Mouse (Mus musculus): ENCODE measurements around the gene Tnnt2.

The Tnnt2 gene

GRCm38 (mm10) chr1:135835716-135836483 is at the start of gene Tnnt2:
Tnnt2 (plus strand) TSS chr1:135836354.
- no peak for DNase-seq (ENCODE audit: low spot score in 2 of 2)

GRCm38 (mm10) chr1:135787799-135788198 is 48.4 kb upstream of the Tnnt2 start:
- peak; percentile 57 to 89 for DNase-seq (ENCODE audit: low spot score in 2 of 2)

GRCm38 (mm10) chr1:135788708-135789107 is 47.4 kb upstream of the Tnnt2 start:
- peak in 1 of 2 experiments; percentile 65 for DNase-seq (ENCODE audit: low spot score in 2 of 2)

- peak; percentile 50 to 87 for DNase-seq (ENCODE audit: low spot score in 2 of 2)
Measured at GRCm38 (mm10) chr1:135789815-135790214, 46.3 kb upstream of the Tnnt2 start.

- DNase-seq (ENCODE audit: low spot score in 2 of 2), result no peak
Measured at GRCm38 (mm10) chr1:135792143-135792939, 43.8 kb upstream of the Tnnt2 start.

GRCm38 (mm10) chr1:135793370-135794215 is 42.6 kb upstream of the Tnnt2 start:
- DNase-seq (ENCODE audit: low spot score in 2 of 2), result no peak

- DNase-seq (ENCODE audit: low spot score in 2 of 2), result no peak
Measured at GRCm38 (mm10) chr1:135794216-135795134, 41.7 kb upstream of the Tnnt2 start.

GRCm38 (mm10) chr1:135798492-135798891 is 37.7 kb upstream of the Tnnt2 start:
- no peak for DNase-seq (ENCODE audit: low spot score in 2 of 2)

- DNase-seq (ENCODE audit: low spot score in 2 of 2), result no peak
Measured at GRCm38 (mm10) chr1:135799109-135799627, 37.0 kb upstream of the Tnnt2 start.

GRCm38 (mm10) chr1:135800192-135800950 is 35.8 kb upstream of the Tnnt2 start:
- DNase-seq (ENCODE audit: low spot score in 2 of 2), result no peak

GRCm38 (mm10) chr1:135807546-135807945 is 28.6 kb upstream of the Tnnt2 start:
- DNase-seq (ENCODE audit: low spot score in 2 of 2), result peak; percentile 31 to 42

- DNase-seq (ENCODE audit: low spot score in 2 of 2), result no peak
Measured at GRCm38 (mm10) chr1:135810180-135810579, 26.0 kb upstream of the Tnnt2 start.

- peak; percentile 83 to 94 for DNase-seq (ENCODE audit: low spot score in 2 of 2)
Measured at GRCm38 (mm10) chr1:135811016-135811646, 25.0 kb upstream of the Tnnt2 start.

GRCm38 (mm10) chr1:135812205-135812604 is 23.9 kb upstream of the Tnnt2 start:
- DNase-seq (ENCODE audit: low spot score in 2 of 2), result no peak

GRCm38 (mm10) chr1:135812618-135813017 is 23.5 kb upstream of the Tnnt2 start:
- no peak for DNase-seq (ENCODE audit: low spot score in 2 of 2)

GRCm38 (mm10) chr1:135813071-135813470 is 23.1 kb upstream of the Tnnt2 start:
- DNase-seq (ENCODE audit: low spot score in 2 of 2), result no peak

GRCm38 (mm10) chr1:135813687-135814395 is 22.3 kb upstream of the Tnnt2 start:
- peak; percentile 54 to 66 for DNase-seq (ENCODE audit: low spot score in 2 of 2)

- DNase-seq (ENCODE audit: low spot score in 2 of 2), result no peak
Measured at GRCm38 (mm10) chr1:135814531-135814930, 21.6 kb upstream of the Tnnt2 start.

GRCm38 (mm10) chr1:135817595-135817994 is 18.6 kb upstream of the Tnnt2 start:
- DNase-seq (ENCODE audit: low spot score in 2 of 2), result peak in 1 of 2 experiments; percentile 26

Data from thymus, postnatal 10 days (tissue).